Mouse (Mus musculus) hematopoietic stem cell, adult 5-6 weeks (primary cell): ENCODE data around the gene Daw1. TPM values are rescaled to one million over a fixed set of nuclear protein-coding genes. Genes with fewer than 3 reads are reported as not detected.

Source experiments
- ATAC-seq, 2 experiments: fragments of 125-278 bp in 1 of 2; replicated peaks in 1 of 2; 2 replicates each; pipeline ENCODE4 v1.8.0; 2016 to 2017; ENCODE audit warnings: inconsistent platforms in 2 of 2, mild to moderate bottlenecking in 2 of 2, moderate number of reproducible peaks in 2 of 2, low read depth in 1 of 2, moderate TSS enrichment in 1 of 2; ENCODE audit not compliant: low FRiP score in 2 of 2, poor library complexity in 2 of 2, severe bottlenecking in 2 of 2, insufficient read depth in 1 of 2, low TSS enrichment in 1 of 2
- total RNA-seq: library from RNA; stranded (forward); fragments of 172-1452, 232-1000 nt; gene quantifications from 2 replicates; pipeline ENCODE4 v1.2.3, GENCODE M21; 2017

Daw1 gene
- total RNA-seq, 1 experiment from 2014 or later: not detected

- no peak for ATAC-seq
Observed at GRCm38 (mm10) chr1:83164027-83164426, 4.5 kb downstream of the Daw1 start.

GRCm38 (mm10) chr1:83169158-83169557 lies 9.6 kb downstream of the Daw1 start:
- ATAC-seq: no peak

GRCm38 (mm10) chr1:83175985-83176384 lies 16.4 kb downstream of the Daw1 start:
- ATAC-seq: no peak

- no peak for ATAC-seq
Observed at GRCm38 (mm10) chr1:83179531-83179930, 20.0 kb downstream of the Daw1 start.

GRCm38 (mm10) chr1:83181418-83181817 lies 21.9 kb downstream of the Daw1 start:
- peak in 1 of 2 experiments; percentile 56; a peak in 1 of 4 replicates for ATAC-seq

GRCm38 (mm10) chr1:83187154-83187553 lies 27.6 kb downstream of the Daw1 start:
- peak; percentile 56 to 63; a peak in 2 of 4 replicates for ATAC-seq

GRCm38 (mm10) chr1:83209981-83210380 lies 50.4 kb downstream of the Daw1 start:
- ATAC-seq: no peak

- no peak for ATAC-seq
Observed at GRCm38 (mm10) chr1:83218260-83218659, 58.7 kb downstream of the Daw1 start.

GRCm38 (mm10) chr1:83223072-83223471 lies 63.5 kb downstream of the Daw1 start:
- no peak for ATAC-seq

GRCm38 (mm10) chr1:83224423-83224960 lies 64.9 kb downstream of the Daw1 start:
- ATAC-seq: no peak

GRCm38 (mm10) chr1:83227946-83228345 lies 68.4 kb downstream of the Daw1 start:
- no peak for ATAC-seq

- no peak for ATAC-seq
Observed at GRCm38 (mm10) chr1:83248235-83248746, 88.7 kb downstream of the Daw1 start.

GRCm38 (mm10) chr1:83251746-83252145 lies 92.2 kb downstream of the Daw1 start:
- ATAC-seq: no peak

Other genes starting within 250 kb of the Daw1 start
- gene A030005L19Rik, start 246.4 kb upstream of the Daw1 start, total RNA-seq: not detected in 2 replicates
- gene A030014E15Rik, start 234.8 kb upstream of the Daw1 start, total RNA-seq: not detected in 2 replicates
- gene Gm6217, start 228.4 kb upstream of the Daw1 start, total RNA-seq: not detected in 2 replicates
- not detected in 2 replicates for gene A030003K21Rik, start 216.4 kb upstream of the Daw1 start, total RNA-seq
- gene Gm7544, start 203.7 kb upstream of the Daw1 start, total RNA-seq: not detected in 2 replicates
- not detected in 2 replicates for gene Gm47955, start 199.5 kb upstream of the Daw1 start, total RNA-seq
- not detected in 2 replicates for gene Gm47959, start 159.2 kb upstream of the Daw1 start, total RNA-seq
- gene Slc19a3, start 121.3 kb upstream of the Daw1 start, total RNA-seq: 0.38 and 0.79 TPM in 2 replicates
- not detected in 2 replicates for gene Krtap28-10, start 117.3 kb upstream of the Daw1 start, total RNA-seq
- not detected in 2 replicates for gene Gm47969, start 114.8 kb upstream of the Daw1 start, total RNA-seq
- not detected in 2 replicates for gene A030005K14Rik, start 100.4 kb upstream of the Daw1 start, total RNA-seq
- gene Krtap28-13, start 98.8 kb upstream of the Daw1 start, total RNA-seq: not detected in 2 replicates
- gene Ccl20, start 43.0 kb upstream of the Daw1 start, total RNA-seq: not detected in 2 replicates
- gene Sphkap, start 248.4 kb downstream of the Daw1 start, total RNA-seq: not detected in 2 replicates